Mouse (Mus musculus) embryonic facial prominence, embryonic 11.5 days (tissue): ENCODE data around the gene Nceh1. TPM values are rescaled to one million over a fixed set of nuclear protein-coding genes. Genes with fewer than 3 reads are reported as not detected.

Experiments used
- ATAC-seq: fragments of 200-750 bp; cut with Nextera tagmentation; replicated peaks from 2 replicates; pipeline ENCODE4 v1.8.0; 2017; ENCODE audit warnings: low read depth; ENCODE audit not compliant: insufficient number of reproducible peaks, low FRiP score, low TSS enrichment
- DNase-seq: peaks from one replicate; pipeline ENCODE4 v3.0.0-alpha.2; 2015; ENCODE audit warnings: low spot score
- H3K27ac ChIP-seq: fragments of 300-500 bp; sonication (generic); replicated peaks from 2 replicates; pipeline ENCODE4 v1.5.1; 2014; ENCODE audit warnings: mild to moderate bottlenecking, low read depth, low read length, control low read depth
- H3K27me3 ChIP-seq: fragments of 300-500 bp; sonication (generic); 2 replicates; pipeline ENCODE4 v1.6.1; 2014; ENCODE audit warnings: mild to moderate bottlenecking, low read length, moderate library complexity, mixed read lengths; ENCODE audit not compliant: control insufficient read depth, insufficient read depth
- H3K36me3 ChIP-seq: fragments of 300-500 bp; sonication (generic); replicated peaks from 2 replicates; pipeline ENCODE4 v1.6.1; 2014; ENCODE audit warnings: low read depth, mild to moderate bottlenecking, low read length, moderate library complexity, mixed read lengths; ENCODE audit not compliant: control insufficient read depth, insufficient read depth
- H3K4me1 ChIP-seq: fragments of 300-500 bp; sonication (generic); 2 replicates; pipeline ENCODE4 v1.6.1; 2014; ENCODE audit warnings: low read length, mixed read lengths; ENCODE audit not compliant: control insufficient read depth, insufficient read depth
- H3K4me2 ChIP-seq: fragments of 300-500 bp; sonication (generic); 2 replicates; pipeline ENCODE4 v1.6.1; 2014; ENCODE audit warnings: low read depth, mild to moderate bottlenecking, control low read depth, low read length, moderate library complexity
- H3K4me3 ChIP-seq: fragments of 300-500 bp; sonication (generic); 2 replicates; pipeline ENCODE4 v1.5.1; 2014; ENCODE audit warnings: low read depth, low read length, control low read depth
- H3K9ac ChIP-seq: fragments of 300-500 bp; sonication (generic); replicated peaks from 2 replicates; pipeline ENCODE4 v1.6.1; 2014; ENCODE audit warnings: mild to moderate bottlenecking, control low read depth, low read length
- H3K9me3 ChIP-seq: fragments of 300-500 bp; sonication (generic); replicated peaks from 2 replicates; pipeline ENCODE4 v1.6.1; 2016; ENCODE audit warnings: mild to moderate bottlenecking, low read length, inconsistent platforms, mixed read lengths; ENCODE audit not compliant: control insufficient read depth
- whole genome bisulfite sequencing: fragments of 180-500 bp; shearing (Covaris S2); extraction: QIAGEN DNeasy Blood & Tissue Kit; methylation state at CpG from one replicate; pipeline ENCODE4 v1.1.7; 2014; 5-methylcytosine and 5-hydroxymethylcytosine counted together
- polyA plus RNA-seq: library from polyadenylated mRNA; unstranded; fragments of >200 nt; fragmentation: Nextera tagmentation; extraction: Ambion mirVana; gene quantifications from 2 replicates; pipeline ENCODE4 v1.2.1, GENCODE M21; 2014

The Nceh1 gene
- polyA plus RNA-seq, 1 experiment from 2014 or later = 2.2 TPM

GRCm38 (mm10) chr3:27206221-27206560, 23.4 kb downstream of the Nceh1 start:
- no peak overlapping the region for H3K4me2 ChIP-seq
- H3K27me3 ChIP-seq = no peaks in the 10 kb centered on the region
- H3K9me3 ChIP-seq = no peaks in the 10 kb centered on the region
- ATAC-seq = no peak
- peak; percentile 10 for DNase-seq
- H3K4me1 ChIP-seq = no peaks in the 10 kb centered on the region
- no peak overlapping the region for H3K9ac ChIP-seq
- no peaks in the 10 kb centered on the region for H3K36me3 ChIP-seq
- H3K27ac ChIP-seq = no peak overlapping the region
- 63% methylated on average over 4 of the region's 4 CpGs for WGBS
- H3K4me3 ChIP-seq = no peak overlapping the region

DNA sequence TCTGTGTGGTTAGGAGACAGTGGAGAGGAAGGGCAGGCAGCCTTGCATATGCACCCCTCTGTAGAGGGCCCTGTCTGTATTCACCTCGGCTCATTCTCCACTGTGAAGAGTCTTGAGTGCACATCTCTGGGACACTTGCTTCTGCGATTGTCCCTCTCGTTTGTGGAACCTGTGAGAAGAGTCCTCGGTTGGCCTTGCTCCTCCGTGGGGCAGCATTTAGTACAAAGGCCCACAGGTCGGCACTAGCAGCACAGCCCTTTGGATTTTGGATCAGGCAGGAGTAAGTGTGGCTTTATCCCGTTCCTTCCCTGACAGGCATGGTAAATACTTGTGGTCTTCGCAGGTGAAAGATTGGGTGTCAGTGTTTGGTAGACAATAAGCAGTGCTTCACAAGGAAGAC, 23.8 kb downstream of the Nceh1 start:
- Histone ChIP-seq H3K9me3 (no peaks in the 10 kb centered on the region), H3K36me3 (no peaks in the 10 kb centered on the region), H3K9ac (no peak overlapping the region), H3K4me3 (no peak overlapping the region), H3K27ac (no peak overlapping the region), H3K4me2 (no peak overlapping the region), H3K4me1 (no peaks in the 10 kb centered on the region), H3K27me3 (no peaks in the 10 kb centered on the region)
- 89% methylated on average over 8 of the region's 8 CpGs for WGBS
- ATAC-seq = no peak
- no peak for DNase-seq

GRCm38 (mm10) chr3:27209707-27210106, 26.9 kb downstream of the Nceh1 start:
- Histone ChIP-seq H3K9me3 (no peaks in the 10 kb centered on the region), H3K4me2 (no peak overlapping the region), H3K9ac (no peak overlapping the region), H3K27me3 (no peaks in the 10 kb centered on the region), H3K4me1 (no peaks in the 10 kb centered on the region), H3K4me3 (no peak overlapping the region), H3K27ac (no peak overlapping the region), H3K36me3 (no peaks in the 10 kb centered on the region)
- DNase-seq (no peak), ATAC-seq (no peak)
- 82% methylated on average over 9 of the region's 9 CpGs for WGBS

- DNase-seq (no peak), ATAC-seq (no peak)
- no peaks in the 10 kb centered on the region for H3K9me3 ChIP-seq
- no peaks in the 10 kb centered on the region for H3K27me3 ChIP-seq
- no peak overlapping the region for H3K27ac ChIP-seq
- H3K36me3 ChIP-seq = no peaks in the 10 kb centered on the region
- no peak overlapping the region for H3K9ac ChIP-seq
- H3K4me1 ChIP-seq = no peaks in the 10 kb centered on the region
- 36% methylated on average over 7 of the region's 7 CpGs for WGBS
- no peak overlapping the region for H3K4me3 ChIP-seq
- no peak overlapping the region for H3K4me2 ChIP-seq
These were observed 27.5 kb downstream of the Nceh1 start for GRCm38 (mm10) chr3:27210271-27210670.

DNA sequence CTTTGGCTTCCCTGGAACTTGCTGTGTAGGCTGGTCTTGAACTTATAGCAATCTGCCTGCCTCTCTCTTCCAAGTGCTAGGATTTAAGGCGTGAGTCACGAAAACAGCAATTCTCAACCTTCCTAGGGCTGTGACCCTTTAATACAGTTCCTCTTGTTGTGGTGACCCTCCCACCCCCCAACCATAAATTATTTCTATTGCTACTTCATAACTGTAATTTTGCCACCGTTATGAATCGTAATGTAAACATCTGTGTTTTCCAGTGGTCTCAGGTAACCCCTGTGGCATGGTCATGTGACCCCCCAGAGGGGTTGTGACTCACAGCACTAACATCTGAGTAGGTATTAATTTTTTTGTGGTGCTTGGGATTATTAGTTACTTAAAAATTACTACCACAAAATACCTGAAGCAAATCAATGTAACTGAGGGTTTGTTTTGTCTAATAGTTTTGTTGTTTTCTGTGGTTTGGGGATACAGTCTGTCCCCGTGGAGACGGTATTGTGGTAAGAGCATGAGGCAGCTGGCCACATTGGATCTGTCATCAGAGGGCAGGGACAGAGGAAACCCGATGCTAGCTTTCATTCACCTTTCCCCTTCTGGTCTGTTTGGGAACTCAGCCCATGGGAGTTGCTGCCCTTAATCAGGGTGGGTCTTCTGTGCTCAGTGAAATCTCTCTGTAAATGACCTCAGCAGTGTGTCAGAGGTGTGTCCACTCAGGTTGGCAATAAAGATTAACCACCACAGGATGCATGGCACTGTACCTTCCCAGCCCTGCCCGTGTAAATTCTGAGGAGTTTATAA, 31.5 kb downstream of the Nceh1 start:
- DNase-seq (no peak), ATAC-seq (no peak)
- Histone ChIP-seq H3K4me3 (no peak overlapping the region), H3K4me2 (no peak overlapping the region), H3K27me3 (no peaks in the 10 kb centered on the region), H3K9ac (no peak overlapping the region), H3K36me3 (no peaks in the 10 kb centered on the region), H3K4me1 (no peaks in the 10 kb centered on the region), H3K9me3 (no peaks in the 10 kb centered on the region), H3K27ac (no peak overlapping the region)
- 81% methylated on average over 8 of the region's 8 CpGs for WGBS

GRCm38 (mm10) chr3:27217331-27217730, 34.6 kb downstream of the Nceh1 start:
- no peak for DNase-seq
- H3K4me3 ChIP-seq = no peak overlapping the region
- no peak for ATAC-seq
- WGBS = 87% methylated on average over 7 of the region's 7 CpGs
- H3K27ac ChIP-seq = no peak overlapping the region
- H3K36me3 ChIP-seq = no peaks in the 10 kb centered on the region
- no peaks in the 10 kb centered on the region for H3K4me1 ChIP-seq
- no peaks in the 10 kb centered on the region for H3K9me3 ChIP-seq
- no peak overlapping the region for H3K9ac ChIP-seq
- no peak overlapping the region for H3K4me2 ChIP-seq
- H3K27me3 ChIP-seq = no peaks in the 10 kb centered on the region

DNA sequence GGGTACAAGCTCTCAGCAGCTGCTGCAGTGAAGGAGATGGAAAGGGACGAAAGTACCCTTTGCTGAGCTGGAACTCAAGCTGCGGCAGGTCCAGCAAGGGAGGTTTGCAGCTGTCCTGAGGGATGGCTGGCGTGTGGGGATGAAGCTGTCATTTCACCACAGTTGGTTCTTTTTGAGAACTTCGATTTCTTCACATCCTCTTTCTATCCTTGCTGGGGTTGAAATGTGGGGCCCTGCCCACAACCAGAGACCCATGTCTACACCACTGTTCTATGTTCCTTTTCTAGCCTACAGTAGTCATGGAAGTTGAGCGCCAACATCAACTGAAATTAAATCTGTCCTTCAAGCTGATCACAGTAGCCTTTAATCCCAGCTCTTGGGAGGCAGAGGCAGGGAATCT, 35.8 kb downstream of the Nceh1 start:
- no peaks in the 10 kb centered on the region for H3K27me3 ChIP-seq
- H3K36me3 ChIP-seq = no peaks in the 10 kb centered on the region
- 84% methylated on average over 5 of the region's 5 CpGs for WGBS
- H3K9ac ChIP-seq = no peak overlapping the region
- no peak for DNase-seq
- H3K9me3 ChIP-seq = no peaks in the 10 kb centered on the region
- no peak overlapping the region for H3K4me2 ChIP-seq
- H3K4me3 ChIP-seq = no peak overlapping the region
- no peaks in the 10 kb centered on the region for H3K4me1 ChIP-seq
- ATAC-seq = no peak
- no peak overlapping the region for H3K27ac ChIP-seq

- Histone ChIP-seq H3K9me3 (no peaks in the 10 kb centered on the region), H3K27ac (no peak overlapping the region), H3K36me3 (no peaks in the 10 kb centered on the region), H3K4me1 (no peaks in the 10 kb centered on the region), H3K4me2 (no peak overlapping the region), H3K27me3 (no peaks in the 10 kb centered on the region), H3K4me3 (no peak overlapping the region), H3K9ac (no peak overlapping the region)
- WGBS = 82% methylated on average over 2 of the region's 2 CpGs
- ATAC-seq = no peak
- no peak for DNase-seq
These were observed 39.3 kb downstream of the Nceh1 start for GRCm38 (mm10) chr3:27222052-27222451.
